Mouse (Mus musculus): ENCODE measurements around the gene Cxcl17.
"Not testable (repeated sequence)": the region's sequence is repeated elsewhere in the genome, so short reads cannot be mapped to it uniquely, and the experiment has no call there.

Gene Cxcl17

GRCm38 (mm10) chr7:25412833-25413441, at the start of gene Cxcl17:
TSS of gene Cxcl17 (minus strand) at chr7:25412886.
- no peak for DNase-seq (ENCODE audit: extremely low spot score, low spot score)

GRCm38 (mm10) chr7:25462033-25462337, 49.3 kb upstream of the Cxcl17 start:
- not testable (repeated sequence) for DNase-seq (ENCODE audit: extremely low spot score, low spot score)

DNA sequence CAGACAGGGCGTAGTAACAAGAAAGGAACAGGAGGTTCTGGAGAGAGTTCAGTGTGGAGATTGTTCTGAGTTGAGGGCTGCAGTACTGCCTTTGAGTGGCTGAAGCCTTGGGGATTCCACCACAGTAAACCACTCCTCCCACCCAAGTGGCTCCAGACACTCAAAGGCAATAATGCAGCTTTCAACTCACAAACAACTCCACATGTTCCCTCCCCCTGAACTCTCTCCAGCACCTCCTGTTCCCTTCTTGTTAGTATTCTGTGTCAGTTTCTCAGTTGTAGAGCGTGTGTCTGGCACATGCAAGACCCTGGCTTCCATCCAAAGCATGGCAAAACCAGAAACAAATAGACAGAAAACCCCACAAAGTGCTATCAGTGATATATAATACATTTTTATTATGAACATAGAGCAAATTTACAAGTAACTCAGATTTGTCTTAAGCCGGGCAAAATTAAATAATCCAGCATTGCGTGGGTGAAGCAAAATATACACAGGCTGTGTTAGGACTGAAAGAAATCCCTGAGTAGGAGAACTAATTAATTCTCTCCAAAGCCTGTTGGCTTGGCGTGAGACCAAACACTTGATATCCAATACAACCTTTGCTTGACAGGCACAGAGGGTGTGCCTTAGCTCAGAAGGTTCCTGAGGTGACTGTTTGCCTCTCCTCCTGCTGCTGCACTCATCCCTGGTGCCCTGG, 48.8 kb upstream of the Cxcl17 start:
- not testable (repeated sequence) for DNase-seq (ENCODE audit: extremely low spot score, low spot score)

- DNase-seq (ENCODE audit: extremely low spot score, low spot score), result peak; percentile 9
These were observed 39.4 kb upstream of the Cxcl17 start for GRCm38 (mm10) chr7:25452103-25452502.

GRCm38 (mm10) chr7:25449913-25450890, 37.5 kb upstream of the Cxcl17 start:
- peak; percentile 7 for DNase-seq (ENCODE audit: extremely low spot score, low spot score)

DNA sequence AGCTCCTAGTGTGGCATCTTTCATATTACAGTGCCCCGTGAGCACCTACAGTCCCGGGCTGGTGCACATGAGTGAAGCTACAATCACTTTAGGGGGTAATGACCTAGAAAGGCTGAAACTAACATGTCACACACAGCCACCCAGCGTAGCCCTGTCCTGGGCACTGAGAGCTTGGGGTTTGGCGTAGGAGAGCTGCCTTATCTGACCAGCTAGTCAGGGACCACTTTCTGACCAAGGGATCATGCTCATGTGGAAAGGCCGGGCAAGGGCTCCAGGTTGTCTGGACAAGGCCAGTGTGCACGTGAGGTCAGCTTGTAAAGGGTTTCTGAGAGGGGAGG, 28.1 kb upstream of the Cxcl17 start:
- no peak for DNase-seq (ENCODE audit: extremely low spot score, low spot score)

- DNase-seq (ENCODE audit: extremely low spot score, low spot score), result no peak
These were observed 27.5 kb upstream of the Cxcl17 start for GRCm38 (mm10) chr7:25439978-25440815.

GRCm38 (mm10) chr7:25439124-25439822, 26.6 kb upstream of the Cxcl17 start:
- no peak for DNase-seq (ENCODE audit: extremely low spot score, low spot score)

- no peak for DNase-seq (ENCODE audit: extremely low spot score, low spot score)
These were observed 24.0 kb upstream of the Cxcl17 start for GRCm38 (mm10) chr7:25436704-25437103.

- DNase-seq (ENCODE audit: extremely low spot score, low spot score), result no peak
These were observed 23.5 kb upstream of the Cxcl17 start for GRCm38 (mm10) chr7:25436226-25436625.

GRCm38 (mm10) chr7:25435546-25435851, 22.8 kb upstream of the Cxcl17 start:
- DNase-seq (ENCODE audit: extremely low spot score, low spot score), result no peak

- DNase-seq (ENCODE audit: extremely low spot score, low spot score), result no peak
These were observed 22.2 kb upstream of the Cxcl17 start for GRCm38 (mm10) chr7:25434654-25435545.

DNA sequence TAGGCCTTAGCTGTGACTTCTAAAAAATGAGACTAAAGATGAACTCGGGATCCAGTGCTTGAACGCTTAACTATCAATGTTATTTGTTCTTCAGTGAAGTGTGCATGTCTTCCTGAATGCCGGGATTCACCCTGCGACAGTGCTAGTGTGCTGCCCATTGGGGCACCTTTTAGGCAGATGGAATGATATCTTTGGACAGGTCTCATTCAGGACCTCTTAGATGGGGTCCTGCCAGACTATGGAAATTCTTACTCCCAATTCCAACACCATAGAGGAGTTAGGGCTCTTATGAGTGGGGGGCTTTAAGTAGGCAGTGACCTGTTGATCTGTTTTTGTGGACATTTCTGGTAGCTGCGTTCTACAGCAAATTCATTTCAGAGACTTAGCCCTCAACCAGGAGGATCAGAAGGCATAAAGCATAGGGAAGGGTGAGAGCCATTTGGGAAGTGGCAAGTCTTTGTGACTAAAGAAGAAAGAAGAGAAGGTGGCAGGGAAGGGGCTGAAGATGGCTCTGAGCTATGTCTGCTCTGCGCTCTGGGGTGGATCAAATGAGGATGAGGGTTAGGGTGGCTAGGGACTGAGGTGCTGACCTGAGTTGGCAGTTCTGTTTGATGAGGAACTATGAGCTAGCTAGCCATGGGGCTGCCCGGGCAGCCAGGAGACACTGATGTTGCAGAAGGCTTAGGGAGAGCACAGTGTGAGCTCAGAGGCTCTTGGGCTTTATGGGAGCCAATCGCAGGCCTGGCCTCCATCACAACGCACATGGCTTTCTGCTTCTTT, 21.3 kb upstream of the Cxcl17 start:
- no peak for DNase-seq (ENCODE audit: extremely low spot score, low spot score)

DNA sequence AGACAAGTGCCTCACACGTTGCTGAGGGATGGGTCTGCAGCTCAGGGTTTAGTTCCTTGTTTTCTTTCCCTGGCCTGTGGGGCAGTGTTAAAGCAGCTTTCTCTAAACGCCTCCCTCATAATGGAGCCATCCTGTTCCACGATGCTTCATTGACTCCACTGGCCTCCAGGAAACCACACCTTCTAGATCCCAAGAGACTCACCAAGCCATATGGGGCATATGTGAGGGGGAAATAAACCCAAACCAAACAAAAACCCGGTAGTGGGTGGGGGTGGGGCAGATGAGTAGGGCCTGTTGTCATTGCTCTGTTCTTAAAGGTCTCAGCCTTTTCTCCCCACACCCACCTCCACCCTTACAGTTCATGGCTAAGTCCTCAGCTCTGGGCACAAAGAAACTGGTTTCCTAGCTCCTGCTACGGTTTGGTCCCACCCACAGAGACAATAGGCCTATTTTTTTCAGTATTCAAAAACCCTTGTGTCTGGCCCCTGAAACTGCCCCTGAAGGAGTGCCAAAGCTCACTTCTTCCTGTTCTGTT, 20.4 kb upstream of the Cxcl17 start:
- DNase-seq (ENCODE audit: extremely low spot score, low spot score), result no peak

- no peak for DNase-seq (ENCODE audit: extremely low spot score, low spot score)
These were observed 19.7 kb upstream of the Cxcl17 start for GRCm38 (mm10) chr7:25432381-25432780.

GRCm38 (mm10) chr7:25429886-25430784, 17.4 kb upstream of the Cxcl17 start:
- no peak for DNase-seq (ENCODE audit: extremely low spot score, low spot score)

- no peak for DNase-seq (ENCODE audit: extremely low spot score, low spot score)
These were observed 15.6 kb upstream of the Cxcl17 start for GRCm38 (mm10) chr7:25428321-25428720.

- no peak for DNase-seq (ENCODE audit: extremely low spot score, low spot score)
These were observed 14.5 kb upstream of the Cxcl17 start for GRCm38 (mm10) chr7:25427144-25427543.
